Mouse (Mus musculus): ENCODE results near the gene Bend6. TPM values are rescaled to one million over a fixed set of nuclear protein-coding genes. Genes with fewer than 3 reads are reported as not detected.
A peak's percentile ranks its signal among the peaks of the same experiment; 100 is the strongest.

Gene Bend6
- total RNA-seq (2021), result 10 to 100 TPM; 77.2 to 91.6 TPM
- long read RNA-seq, experiment 1, transcript Bend6-201 (7 exons, 2,487 nt), result major isoform, 168 of 187 reads
- long read RNA-seq, experiment 1, partial matches to known transcripts, result 3 of 187 reads
- long read RNA-seq, experiment 1, other reads (novel, unspliced or antisense), result 15 of 187 reads
- long read RNA-seq, experiment 2, transcript Bend6-201 (7 exons, 2,487 nt), result major isoform, 147 of 171 reads
- long read RNA-seq, experiment 2, partial matches to known transcripts, result 7 of 171 reads
- long read RNA-seq, experiment 2, other reads (novel, unspliced or antisense), result 16 of 171 reads

DNA sequence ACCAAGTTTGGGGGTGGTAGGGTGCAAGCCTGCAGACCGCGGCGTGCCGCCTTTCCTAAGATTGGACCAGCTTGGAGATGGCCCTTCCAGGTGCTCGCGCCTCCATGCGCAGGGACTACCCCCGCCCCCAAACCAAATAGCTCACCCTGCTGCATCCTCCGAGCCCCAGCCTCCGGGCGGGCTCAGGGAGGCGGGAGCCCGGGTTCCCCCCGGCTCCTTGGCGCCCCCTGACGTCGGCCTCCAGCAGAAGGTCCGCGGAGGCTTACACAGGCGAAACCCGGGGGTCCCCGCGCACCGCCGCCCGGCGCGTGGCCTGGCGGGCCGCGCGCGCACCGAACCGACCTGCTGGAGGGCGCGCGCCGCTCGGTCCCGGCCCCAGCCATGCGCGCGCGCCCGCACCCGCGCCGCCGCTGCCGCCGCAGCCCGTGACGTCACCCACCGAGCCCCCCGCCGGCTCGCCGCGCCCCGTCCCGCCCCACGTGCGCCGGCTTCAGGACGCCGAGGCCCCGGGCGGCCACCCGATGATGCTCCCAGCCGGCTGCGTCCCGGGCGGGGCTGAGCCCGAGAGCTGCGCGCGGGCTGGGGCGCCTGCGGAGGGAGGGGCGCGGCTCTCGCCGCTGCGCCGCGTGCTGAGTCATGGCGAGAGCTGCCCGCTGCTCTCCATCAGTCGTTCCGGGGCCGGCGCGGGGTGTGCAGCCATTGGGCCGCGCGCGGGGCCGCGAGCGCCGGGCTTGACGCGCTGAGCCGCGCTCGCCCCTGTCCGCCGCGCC is at the start of gene Bend6:
TSS of gene Bend6 (minus strand) at position 396 of the 770 bp plus-strand sequence.
- DNase-seq (ENCODE audit: low spot score in 2 of 2), result peak; percentile 68 to 80

- no peak for DNase-seq (ENCODE audit: low spot score in 2 of 2)
Measured at GRCm38 (mm10) chr1:33955626-33956025, 48.0 kb upstream of the Bend6 start.

GRCm38 (mm10) chr1:33948511-33948910 is 40.9 kb upstream of the Bend6 start:
- peak in 1 of 2 experiments; percentile 42 for DNase-seq (ENCODE audit: low spot score in 2 of 2)

- no peak for DNase-seq (ENCODE audit: low spot score in 2 of 2)
Measured at GRCm38 (mm10) chr1:33947838-33948237, 40.2 kb upstream of the Bend6 start.

GRCm38 (mm10) chr1:33946601-33947395 is 39.2 kb upstream of the Bend6 start:
- DNase-seq (ENCODE audit: low spot score in 2 of 2), result peak; percentile 50 to 80

DNA sequence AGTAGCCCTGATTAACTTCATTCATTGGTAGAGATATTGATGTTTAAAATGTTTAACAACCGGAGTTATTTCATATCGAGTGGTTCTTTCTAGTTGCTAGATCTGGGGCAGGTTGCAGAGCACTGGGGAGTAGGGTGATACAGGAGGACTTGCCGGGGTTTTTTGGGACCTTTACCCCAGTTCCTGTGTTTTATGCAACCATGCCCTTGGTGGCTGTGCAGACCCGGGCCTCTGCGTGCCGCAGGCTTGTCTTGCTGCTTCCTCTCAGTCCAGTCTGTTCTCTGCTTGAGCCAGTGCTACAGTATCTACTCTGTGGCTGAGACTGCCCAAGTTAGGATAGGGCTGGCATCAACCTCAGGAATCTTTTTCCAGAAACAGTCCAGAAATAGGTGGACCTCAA is 38.1 kb upstream of the Bend6 start:
- DNase-seq (ENCODE audit: low spot score in 2 of 2), result no peak

DNA sequence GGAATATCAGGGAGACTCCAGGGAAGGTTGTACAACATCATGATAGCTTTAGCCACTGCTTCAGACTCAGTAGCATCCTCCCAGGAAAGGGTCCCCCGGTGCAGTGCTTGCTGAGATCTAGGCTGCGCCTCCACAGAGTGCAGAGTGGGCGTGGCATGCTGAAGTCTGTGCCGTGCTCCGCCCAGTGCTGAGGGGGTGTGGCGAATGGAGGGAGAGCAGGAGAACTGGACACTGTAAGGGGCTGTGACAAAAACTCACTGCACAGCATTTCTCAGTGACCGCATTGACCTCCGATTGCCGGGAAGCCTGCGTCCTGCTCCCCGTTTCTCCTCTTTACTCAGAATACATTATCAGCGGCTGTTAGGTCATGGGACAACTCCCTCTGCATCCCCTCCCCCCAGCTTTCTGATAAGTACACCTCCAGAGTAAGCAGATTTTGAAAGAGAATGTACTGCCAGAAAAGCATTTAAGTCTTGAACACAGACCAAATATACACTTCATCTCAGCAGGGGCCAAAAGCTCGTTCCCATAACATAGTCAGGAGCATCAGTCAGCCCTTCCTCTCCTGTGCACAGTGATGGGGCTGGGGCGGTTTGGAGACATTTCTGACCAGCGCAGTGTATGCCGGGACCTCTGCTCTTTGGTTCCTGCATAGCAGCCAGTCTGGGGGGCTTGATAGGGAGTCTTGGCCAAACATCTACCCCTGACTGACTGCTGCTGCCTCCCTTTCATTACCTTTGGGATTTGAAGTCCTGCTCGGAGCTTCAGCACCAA is 37.5 kb upstream of the Bend6 start:
- DNase-seq (ENCODE audit: low spot score in 2 of 2), result no peak

GRCm38 (mm10) chr1:33943943-33944342 is 36.3 kb upstream of the Bend6 start:
- no peak for DNase-seq (ENCODE audit: low spot score in 2 of 2)

DNA sequence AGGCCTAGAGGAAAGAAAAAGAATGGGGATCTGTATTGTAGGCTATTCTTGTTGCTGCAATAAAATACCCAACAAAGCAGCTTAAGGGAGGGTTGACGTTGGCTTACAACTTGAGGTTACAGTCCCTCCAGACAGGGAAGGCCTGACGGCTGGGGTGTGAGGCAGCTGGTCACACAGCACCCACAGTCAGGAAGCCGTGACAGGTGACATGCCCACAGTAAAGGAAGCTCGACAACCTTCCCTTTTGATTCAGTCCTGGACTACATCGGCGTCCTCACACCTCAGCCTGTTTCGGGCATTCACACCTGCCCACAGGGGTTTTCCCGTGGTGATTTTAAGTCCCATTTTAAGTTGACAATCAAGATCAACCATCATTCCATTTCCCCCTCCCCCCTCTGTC is 35.0 kb upstream of the Bend6 start:
- DNase-seq (ENCODE audit: low spot score in 2 of 2), result no peak

DNA sequence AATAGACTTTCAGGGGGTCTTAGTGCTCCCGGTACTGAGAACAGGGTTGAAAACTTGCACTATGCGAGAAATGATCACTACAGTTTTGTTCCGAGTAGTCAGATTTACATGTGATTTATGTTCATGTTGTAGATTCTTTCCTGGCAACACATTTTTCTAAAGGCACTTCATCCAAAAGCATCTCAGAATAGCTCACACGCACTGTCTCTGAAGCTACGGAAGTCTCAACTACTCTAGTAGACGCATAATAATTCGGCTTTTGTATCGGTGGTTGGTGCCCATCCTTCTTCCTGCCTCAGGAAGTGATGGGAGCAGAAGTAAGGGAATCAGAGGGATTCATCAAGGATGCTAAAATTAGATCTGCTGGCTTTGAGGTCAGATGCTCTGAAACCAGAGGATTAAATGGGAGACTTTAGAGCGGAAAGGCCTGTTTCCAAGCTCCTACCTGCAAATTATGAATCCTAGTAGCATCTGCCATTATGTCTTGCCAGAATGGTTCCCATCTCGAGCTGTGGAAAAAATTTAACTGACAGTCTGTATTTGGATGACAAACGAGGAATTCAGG is 32.8 kb upstream of the Bend6 start:
- no peak for DNase-seq (ENCODE audit: low spot score in 2 of 2)

- DNase-seq (ENCODE audit: low spot score in 2 of 2), result no peak
Measured at GRCm38 (mm10) chr1:33939828-33940227, 32.2 kb upstream of the Bend6 start.

GRCm38 (mm10) chr1:33935946-33936345 is 28.3 kb upstream of the Bend6 start:
- DNase-seq (ENCODE audit: low spot score in 2 of 2), result no peak

GRCm38 (mm10) chr1:33932845-33933499 is 25.4 kb upstream of the Bend6 start:
- no peak for DNase-seq (ENCODE audit: low spot score in 2 of 2)

DNA sequence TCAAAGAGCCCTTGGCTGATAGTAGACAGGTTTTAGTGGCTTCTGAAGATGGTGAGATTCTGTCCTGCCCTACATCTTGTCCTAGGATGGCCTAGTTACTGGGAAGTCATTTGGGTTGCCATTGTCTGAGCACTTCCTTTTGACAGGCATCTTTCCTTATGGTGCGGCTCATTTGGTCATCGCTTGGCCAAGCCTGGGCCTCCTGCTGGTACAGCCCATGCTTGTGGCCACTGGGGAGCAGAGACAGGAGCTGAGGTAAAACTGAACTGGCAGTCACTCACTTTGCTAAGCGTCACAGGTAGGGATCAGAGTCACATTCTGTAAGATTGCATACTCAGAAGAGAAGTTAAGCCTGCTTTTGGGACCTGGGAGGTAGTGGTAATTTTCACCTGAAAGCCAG is 24.6 kb upstream of the Bend6 start:
- no peak for DNase-seq (ENCODE audit: low spot score in 2 of 2)

DNA sequence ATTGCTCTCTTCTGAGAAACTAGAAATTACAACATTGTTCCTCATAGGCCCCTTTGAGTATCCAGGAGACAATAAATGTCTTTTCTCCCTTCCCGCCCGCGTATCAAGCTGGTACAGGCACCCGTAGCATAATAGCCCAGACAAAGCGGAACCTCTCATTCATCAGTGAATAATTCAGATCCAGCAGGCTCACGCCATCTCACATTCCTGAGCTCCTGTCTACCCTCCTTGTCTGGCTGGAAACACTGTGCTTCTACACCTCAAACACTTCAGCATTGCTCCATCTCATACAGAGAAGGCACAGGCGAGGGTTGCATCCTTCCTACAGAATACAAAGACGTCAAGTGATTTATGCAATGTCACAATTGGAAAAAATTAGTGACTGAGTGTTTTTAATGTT is 24.2 kb upstream of the Bend6 start:
- no peak for DNase-seq (ENCODE audit: low spot score in 2 of 2)

DNA sequence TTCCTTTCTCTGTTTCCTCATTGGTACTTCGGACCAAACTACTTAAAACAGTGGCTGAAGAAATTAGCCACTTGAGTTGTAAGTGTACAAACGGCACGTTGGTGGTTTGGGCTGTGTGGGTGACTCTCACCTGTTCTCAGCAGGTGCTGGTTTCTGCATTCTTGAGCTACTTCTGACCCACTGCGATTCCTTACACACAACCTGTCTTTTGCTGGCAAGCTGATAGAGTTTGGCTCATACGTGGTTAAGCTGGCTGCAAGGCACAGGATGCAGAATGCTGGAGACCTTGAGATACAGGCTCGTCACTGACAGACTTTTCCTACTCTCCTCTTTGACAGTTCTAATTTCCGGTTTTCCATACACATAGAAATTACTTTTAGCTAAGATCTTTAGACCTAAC is 19.9 kb upstream of the Bend6 start:
- DNase-seq (ENCODE audit: low spot score in 2 of 2), result no peak

- DNase-seq (ENCODE audit: low spot score in 2 of 2), result no peak
Measured at GRCm38 (mm10) chr1:33925283-33925682, 17.7 kb upstream of the Bend6 start.

DNA sequence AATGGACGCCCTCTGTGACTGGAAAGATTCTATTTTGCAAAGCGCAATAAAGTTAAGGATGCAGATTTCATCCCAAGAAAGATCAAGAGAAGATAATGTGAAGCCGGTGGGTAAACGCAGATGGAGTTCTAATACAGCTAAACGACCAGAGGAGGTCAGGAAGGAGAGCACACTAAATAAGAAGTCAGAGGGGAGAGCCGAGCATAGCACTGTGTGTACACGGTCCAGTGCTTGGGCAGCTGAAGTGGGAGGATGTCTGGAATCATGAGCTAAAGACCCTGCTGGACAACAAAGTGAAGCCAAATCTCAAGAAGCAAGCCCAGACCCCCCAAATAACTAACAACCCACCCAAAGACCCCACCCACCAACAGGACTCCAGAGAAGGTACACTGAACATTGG is 15.4 kb upstream of the Bend6 start:
- DNase-seq (ENCODE audit: low spot score in 2 of 2), result no peak

DNA sequence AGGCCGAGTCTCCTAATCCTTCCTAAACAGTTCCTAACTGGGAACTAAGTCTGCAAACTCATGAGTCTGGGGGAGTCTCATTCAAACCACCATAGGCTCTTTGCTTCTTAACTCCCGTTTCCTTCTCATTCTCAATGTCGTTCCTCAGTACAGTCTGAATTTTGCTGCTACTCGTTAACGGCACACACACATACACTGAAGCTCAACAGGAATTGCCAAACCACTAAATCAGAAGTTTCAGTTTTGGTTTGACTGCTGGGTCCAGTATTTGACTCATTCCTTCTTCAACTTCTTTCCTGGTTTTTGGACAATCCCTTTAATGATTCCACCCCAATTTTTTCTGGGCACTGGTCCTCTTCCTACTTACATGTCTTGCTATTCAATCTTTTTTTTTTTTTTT is 8.9 kb upstream of the Bend6 start:
- no peak for DNase-seq (ENCODE audit: low spot score in 2 of 2)

DNA sequence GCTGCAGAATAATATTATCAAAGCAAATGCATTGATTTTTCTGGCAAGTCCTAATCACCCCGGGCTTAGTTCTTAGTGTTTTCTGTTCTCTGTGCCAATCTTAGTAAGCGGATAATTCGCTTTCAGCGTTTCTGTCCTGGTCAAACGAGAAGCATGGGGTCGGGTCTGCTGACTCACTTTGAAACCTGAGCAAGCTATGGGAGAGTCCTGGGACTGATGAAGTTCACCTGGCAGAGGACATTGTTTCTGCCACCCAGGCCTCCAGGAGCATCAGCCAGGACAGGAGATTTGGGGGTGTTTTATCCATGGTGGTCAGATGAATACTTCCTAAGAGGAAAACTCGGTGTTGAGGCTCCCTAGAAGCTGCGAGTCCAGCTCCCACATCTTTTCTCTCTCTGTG is 4.0 kb upstream of the Bend6 start:
- DNase-seq (ENCODE audit: low spot score in 2 of 2), result no peak

Data from layer of hippocampus, postnatal 14 days (tissue).